14 mouse cellular contexts compared by ENCODE assay signal in genomic region chr7:143119826-143120225, GRCm38 (mm10). TPM values are rescaled to one million over a fixed set of nuclear protein-coding genes. Genes with fewer than 3 reads are reported as not detected.
DNase-seq lines count a peak whose midpoint lies in the region; ATAC-seq lines count a peak whose summit lies in the region.
"Had no signal": no experiment of that assay in that cellular context is flagged by ENCODE, and none has a peak within 500 bp of the region (broad histone marks: within the 10 kb centered on the region; RNA-seq: fewer than 3 reads in every experiment).

No protein-coding gene starts in this region.

- no peak overlapping the region for H3K4me2 ChIP-seq in heart, embryonic 16.5 days (ENCODE audit: low read depth, low read length)
- H3K4me2 ChIP-seq in limb, embryonic 11.5 days (ENCODE audit: low read depth, severe bottlenecking) = no peak overlapping the region

- H3K4me3 ChIP-seq in heart, embryonic 16.5 days (ENCODE audit: low read length) = no peak overlapping the region
- no peak overlapping the region for H3K4me3 ChIP-seq in limb, embryonic 11.5 days (ENCODE audit: low read depth, low read length)
- no peak overlapping the region for H3K4me3 ChIP-seq in midbrain, embryonic 10.5 days
- H3K4me3 ChIP-seq: left cerebral cortex, adult 2 months; megakaryocyte, embryonic 14.5 days had no signal

- no peak overlapping the region for H3K9ac ChIP-seq in heart, embryonic 16.5 days (ENCODE audit: low read length)
- no peak overlapping the region for H3K9ac ChIP-seq in limb, embryonic 11.5 days (ENCODE audit: low read length)

- no peak for ATAC-seq in heart, embryonic 16.5 days (replicated peaks; ENCODE audit: extremely low read depth, insufficient read depth, low FRiP score)
- ATAC-seq in limb, embryonic 11.5 days (ENCODE audit: insufficient number of reproducible peaks, low FRiP score, low TSS enrichment, low read depth) = no peak
- ATAC-seq: inflammation-experienced regulatory T-cells, adult 6 months had no signal

- H3K27ac ChIP-seq in heart, embryonic 16.5 days (ENCODE audit: low read length) = peak overlapping the region; percentile 96
- peak overlapping the region; percentile 33 for H3K27ac ChIP-seq in limb, embryonic 11.5 days (replicated peaks; ENCODE audit: low read depth, low read length)
- H3K27ac ChIP-seq in midbrain, embryonic 10.5 days (replicated peaks) = no peak overlapping the region; the same call in 1 of the 2 replicates
- H3K27ac ChIP-seq: left cerebral cortex, adult 2 months had no signal

- peaks cover 66% of the 10 kb centered on the region for H3K4me1 ChIP-seq in heart, embryonic 16.5 days (ENCODE audit: control insufficient read depth, insufficient read depth, low read length)
- peaks cover 17% of the 10 kb centered on the region for H3K4me1 ChIP-seq in limb, embryonic 11.5 days (ENCODE audit: control insufficient read depth, insufficient read depth, low read length)
- H3K4me1 ChIP-seq in midbrain, embryonic 10.5 days = peaks cover 31% of the 10 kb centered on the region

- no peaks in the 10 kb centered on the region for H3K27me3 ChIP-seq in heart, embryonic 16.5 days (ENCODE audit: control insufficient read depth, insufficient read depth, low read length)
- H3K27me3 ChIP-seq in limb, embryonic 11.5 days (ENCODE audit: control insufficient read depth, insufficient read depth, low read length) = no peaks in the 10 kb centered on the region
- no peaks in the 10 kb centered on the region for H3K27me3 ChIP-seq in midbrain, embryonic 10.5 days (ENCODE audit: low read depth, poor library complexity, severe bottlenecking)

- no peak for DNase-seq in heart, postnatal 10 days
- DNase-seq in 416B (ENCODE audit: low read depth) = peak; percentile 13
- peak; percentile 91 for DNase-seq in ZHBTc4 (ENCODE audit: low read depth, low spot score)
- DNase-seq in limb, embryonic 11.5 days (ENCODE audit: low spot score) = no peak
- DNase-seq in urinary bladder, postnatal 25 days (ENCODE audit: low spot score) = no peak
- no peak for DNase-seq in left cerebral cortex, postnatal 4 days
- no peak for DNase-seq in midbrain, embryonic 10.5 days (ENCODE audit: low spot score)
- DNase-seq: adrenal gland, adult 8-10 months; cerebellum, postnatal 10 days had no signal

- intact Hi-C loops in heart, postnatal 10 days (cut with DNase I) = no loop called here
- intact Hi-C loops in left cerebral cortex, postnatal 4 days (cut with DNase I) = no loop called here

- H3K36me3 ChIP-seq in heart, embryonic 16.5 days (ENCODE audit: control insufficient read depth, insufficient read depth) = 0 out of 2 replicates have a peak, but pooled peaks cover 2% of the 10 kb centered on the region
- no peaks in the 10 kb centered on the region for H3K36me3 ChIP-seq in limb, embryonic 11.5 days (ENCODE audit: control insufficient read depth, insufficient read depth, low read length)
- H3K36me3 ChIP-seq in midbrain, embryonic 10.5 days = no peaks in the 10 kb centered on the region

- H3K9me3 ChIP-seq in heart, embryonic 16.5 days (replicated peaks; ENCODE audit: control insufficient read depth, low read length) = peaks cover 1% of the 10 kb centered on the region; the same call in 1 of the 2 replicates
- H3K9me3 ChIP-seq in limb, embryonic 11.5 days (ENCODE audit: control insufficient read depth, low read length) = no peaks in the 10 kb centered on the region
- no peaks in the 10 kb centered on the region; the same call in 1 of the 2 replicates for H3K9me3 ChIP-seq in midbrain, embryonic 10.5 days (replicated peaks)

- 60% methylated on average over 3 of the region's 3 CpGs for WGBS in heart, embryonic 16.5 days
- WGBS in limb, embryonic 11.5 days = 73% methylated on average over 3 of the region's 3 CpGs
- 83% methylated on average over 3 of the region's 3 CpGs for WGBS in midbrain, embryonic 10.5 days

RNA-seq across cellular contexts. Expression of gene Kcnq1, which starts 13.7 kb away (rescaled TPM):
- polyA plus RNA-seq in heart, embryonic 16.5 days (2015; fragmentation: Nextera tagmentation; extraction: Ambion mirVana) = 34.6 and 34.9 TPM in 2 replicates
- total RNA-seq in heart, postnatal 10 days (2021) = 10 to 100 TPM; 40.9 to 42.0 TPM
- polyA plus RNA-seq in limb, embryonic 11.5 days (2014; fragmentation: Nextera tagmentation; extraction: Ambion mirVana) = 1.5 and 1.7 TPM in 2 replicates
- 1 to 10 TPM; 1.1 to 1.5 TPM for total RNA-seq in left cerebral cortex, postnatal 4 days (2021)
- 0.69 and 1.1 TPM in 2 replicates for polyA plus RNA-seq in midbrain, embryonic 10.5 days (2016; fragmentation: Nextera tagmentation; extraction: Ambion mirVana)

RNA-seq across cellular contexts. Expression of gene Trpm5, which starts 25.4 kb away (rescaled TPM):
- polyA plus RNA-seq in heart, embryonic 16.5 days (2015; fragmentation: Nextera tagmentation; extraction: Ambion mirVana) = 3.1 and 3.7 TPM in 2 replicates
- under 1 TPM; 0.43 to 0.62 TPM for total RNA-seq in heart, postnatal 10 days (2021)
- 2.4 and 2.9 TPM in 2 replicates for polyA plus RNA-seq in limb, embryonic 11.5 days (2014; fragmentation: Nextera tagmentation; extraction: Ambion mirVana)
- under 1 TPM; 0.38 TPM for total RNA-seq in left cerebral cortex, postnatal 4 days (2021)
- 0.62 and 0.93 TPM in 2 replicates for polyA plus RNA-seq in midbrain, embryonic 10.5 days (2016; fragmentation: Nextera tagmentation; extraction: Ambion mirVana)
- total RNA-seq: gastrocnemius, adult 18-20 months; left cerebral cortex, adult 2 months had no signal

RNA-seq across cellular contexts. Expression of gene Tssc4, which starts 50.8 kb away (rescaled TPM):
- 59.2 and 61.5 TPM in 2 replicates for polyA plus RNA-seq in heart, embryonic 16.5 days (2015; fragmentation: Nextera tagmentation; extraction: Ambion mirVana)
- total RNA-seq in heart, postnatal 10 days (2021) = 10 to 100 TPM; 24.9 to 26.3 TPM
- 76.9 and 82.1 TPM in 2 replicates for polyA plus RNA-seq in limb, embryonic 11.5 days (2014; fragmentation: Nextera tagmentation; extraction: Ambion mirVana)
- 10 to 100 TPM; 41.6 to 44.8 TPM for total RNA-seq in left cerebral cortex, postnatal 4 days (2021)
- 136 and 142 TPM in 2 replicates for polyA plus RNA-seq in midbrain, embryonic 10.5 days (2016; fragmentation: Nextera tagmentation; extraction: Ambion mirVana)

Comparison
In these comparisons a context has a peak if more than half of its experiments do, and no peak if none do; other contexts are left out.
1. DNase-seq: peak in 416B (single experiment) and ZHBTc4 (single experiment); none in heart, postnatal 10 days (0 of 2), limb, embryonic 11.5 days (single experiment), urinary bladder, postnatal 25 days (single experiment), left cerebral cortex, postnatal 4 days (single experiment) and midbrain, embryonic 10.5 days (single experiment).
2. RNA of gene Kcnq1, which starts 13.7 kb away (polyA plus RNA-seq): 34.6 to 34.9 TPM in heart, embryonic 16.5 days; 1.5 to 1.7 TPM in limb, embryonic 11.5 days and 0.69 to 1.1 TPM in midbrain, embryonic 10.5 days; every median in the first group is over 10 times any median in the second.